Mouse (Mus musculus): ENCODE data around the gene Ndel1.

DNA sequence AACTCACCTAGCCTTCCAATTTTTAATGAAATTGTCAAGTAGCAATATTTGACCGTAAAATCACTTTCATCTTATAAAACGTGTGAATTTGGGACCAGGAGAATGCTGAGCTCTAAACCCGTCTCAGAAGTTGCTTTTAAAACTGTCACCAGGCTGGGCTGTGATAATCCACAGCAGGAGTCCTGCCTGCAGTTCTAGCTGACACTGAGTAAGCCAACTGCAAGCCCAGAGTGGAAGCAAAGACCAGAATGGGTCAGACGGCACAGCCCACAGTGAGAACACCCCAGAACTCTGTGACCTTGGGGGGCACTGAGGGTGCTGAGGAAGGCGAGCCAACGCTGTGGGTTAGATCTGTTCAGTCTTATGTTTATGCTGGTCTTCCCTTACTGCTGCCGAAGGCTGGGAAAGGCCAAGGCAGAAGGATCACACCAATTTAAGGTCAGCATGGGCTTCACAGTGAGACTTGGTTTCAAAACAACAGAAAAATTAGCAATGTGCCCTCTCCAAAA lies 95.5 kb downstream of the Ndel1 start:
- TF ChIP-seq CTCF (IDR thresholded peaks at IDR 0.05; ENCODE audit: low read depth, low read length) (no peak), TAL1 (conservative IDR thresholded peaks at IDR 0.05; ENCODE audit: low read depth, low read length) (no peak), GATA1 (IDR thresholded peaks at IDR 0.05; ENCODE audit: borderline replicate concordance, low read length) (no peak), POLR2AphosphoS5 (IDR thresholded peaks at IDR 0.05; ENCODE audit: insufficient replicate concordance, low read depth, low read length) (no peak)
